Mouse (Mus musculus): ENCODE results near the gene Stat5a.

DNA sequence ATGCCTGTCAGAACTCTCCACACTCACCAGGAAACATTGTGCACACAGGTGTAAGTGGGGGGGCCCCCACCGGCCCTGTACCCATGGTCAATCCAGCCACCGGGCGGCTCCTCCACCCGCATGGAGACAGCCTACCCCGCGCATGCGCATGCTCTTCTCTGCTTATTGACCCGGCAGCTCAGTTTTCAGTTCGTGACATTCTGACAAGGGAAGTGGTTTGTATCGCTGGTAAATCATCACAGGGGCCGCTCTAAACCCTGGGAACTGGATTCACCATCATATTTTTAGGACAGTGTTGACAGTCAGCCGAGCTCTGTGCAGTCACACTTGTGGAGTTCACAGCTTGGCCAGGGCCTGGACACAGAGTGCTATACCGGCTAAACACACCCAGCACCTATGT lies 44.7 kb upstream of the Stat5a start:
- TF ChIP-seq CTCF (IDR thresholded peaks at IDR 0.05; ENCODE audit: low read depth, low read length) = no peak
- TF ChIP-seq POLR2A (IDR thresholded peaks at IDR 0.05; ENCODE audit: insufficient read depth, low read length) = no peak

Measured in ES-Bruce4 (cell line).